Mouse (Mus musculus): ENCODE data around the gene Pla1a. TPM values are rescaled to one million over a fixed set of nuclear protein-coding genes. Genes with fewer than 3 reads are reported as not detected.

Gene Pla1a
- total RNA-seq, 1 experiment from 2014 or later: not detected

DNA sequence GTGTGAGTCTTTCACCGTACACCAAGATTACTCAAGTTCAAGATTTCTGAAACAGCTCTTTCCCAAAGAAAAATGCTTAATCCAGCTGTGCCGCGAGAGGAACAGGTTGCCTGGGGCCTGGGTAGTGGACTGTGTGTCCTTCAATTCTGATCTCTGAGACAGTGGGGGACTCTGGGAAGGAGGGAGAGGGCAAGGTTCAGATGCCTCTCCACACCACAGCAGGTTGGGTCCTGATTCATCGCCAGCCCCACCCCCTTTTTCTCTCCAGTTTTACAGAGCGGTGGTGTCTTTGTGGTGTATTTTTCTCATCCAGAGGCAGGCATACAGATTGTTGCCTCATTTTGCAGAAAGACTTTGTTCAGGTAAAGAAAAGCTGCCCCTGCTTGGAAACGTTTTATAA is 34.7 kb downstream of the Pla1a start:
- no peak for ATAC-seq (replicated peaks; ENCODE audit: insufficient number of reproducible peaks, low FRiP score, low TSS enrichment, poor library complexity, severe bottlenecking)

DNA sequence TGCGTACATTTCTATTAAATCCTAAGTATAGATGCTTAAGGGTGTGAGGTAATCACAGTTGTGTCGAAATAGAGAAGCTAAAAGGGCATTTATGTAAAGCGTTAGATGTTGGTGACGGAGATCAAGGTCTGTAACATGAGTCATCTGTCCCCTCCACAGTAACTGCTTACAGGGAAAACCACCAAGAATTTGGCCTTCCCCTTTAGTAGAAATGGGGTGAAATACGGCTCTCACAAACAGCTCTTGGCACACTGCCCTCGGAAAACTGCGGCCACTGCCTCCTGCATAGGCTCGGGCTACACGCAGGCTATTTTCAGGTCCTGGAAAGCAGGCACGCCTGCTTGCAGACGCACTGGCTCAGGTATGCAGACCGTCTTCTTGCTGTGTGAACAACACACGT is 36.8 kb downstream of the Pla1a start:
- peak; percentile 79 for ATAC-seq (replicated peaks; ENCODE audit: insufficient number of reproducible peaks, low FRiP score, low TSS enrichment, poor library complexity, severe bottlenecking)

DNA sequence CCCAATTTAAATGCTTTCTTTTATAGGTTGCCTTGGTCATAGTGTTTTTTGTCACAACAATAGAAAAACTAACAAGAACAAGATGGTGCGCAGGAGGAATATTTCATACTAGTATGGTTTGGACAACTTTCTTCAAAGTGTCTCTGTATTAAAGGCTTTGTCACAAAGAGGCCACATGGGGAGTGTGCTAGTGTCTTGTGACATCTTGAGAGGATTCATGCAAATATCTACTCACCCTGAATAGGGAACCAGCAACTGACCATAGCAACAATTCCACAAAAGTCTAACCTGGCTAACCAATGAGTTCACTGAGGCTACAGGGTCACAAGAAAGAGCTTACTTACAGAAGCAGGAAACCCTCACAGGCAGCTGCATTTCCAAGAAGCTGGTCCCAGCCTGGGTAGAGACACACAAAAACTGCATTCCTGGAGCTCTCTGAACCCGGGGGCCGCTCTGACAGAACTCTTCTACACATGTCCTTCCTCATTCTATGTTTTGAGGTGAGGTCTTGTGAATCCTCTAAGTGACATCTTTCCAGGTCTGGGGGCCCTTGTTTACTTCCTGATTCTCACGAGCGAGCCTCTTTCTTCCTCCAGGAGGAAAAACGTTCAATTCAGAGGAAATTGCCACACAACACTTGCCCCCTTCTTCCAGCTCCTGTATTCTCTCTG is 37.8 kb downstream of the Pla1a start:
- peak; percentile 54 for ATAC-seq (replicated peaks; ENCODE audit: insufficient number of reproducible peaks, low FRiP score, low TSS enrichment, poor library complexity, severe bottlenecking)

DNA sequence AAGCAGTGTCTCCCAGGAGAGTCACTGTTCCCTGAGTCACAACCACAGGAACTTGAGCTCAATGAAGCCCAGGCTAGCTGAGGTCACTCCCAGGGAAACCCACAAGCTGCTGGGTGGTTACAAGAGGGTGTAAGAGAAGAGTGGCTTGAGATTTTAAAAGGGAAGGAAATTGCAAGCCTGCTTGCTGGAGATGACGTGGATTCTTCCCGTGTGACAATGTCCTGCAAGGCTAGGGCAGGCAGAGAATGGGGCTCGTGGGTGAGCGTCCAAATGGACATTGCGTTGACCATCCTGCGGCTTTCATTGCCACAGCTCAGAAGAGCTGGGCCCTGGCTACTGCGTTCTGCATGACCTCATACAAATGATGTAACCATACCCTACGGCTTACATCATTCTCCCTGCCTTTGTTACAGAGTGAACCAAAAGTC is 38.7 kb downstream of the Pla1a start:
- ATAC-seq (replicated peaks; ENCODE audit: insufficient number of reproducible peaks, low FRiP score, low TSS enrichment, poor library complexity, severe bottlenecking): peak; percentile 77

DNA sequence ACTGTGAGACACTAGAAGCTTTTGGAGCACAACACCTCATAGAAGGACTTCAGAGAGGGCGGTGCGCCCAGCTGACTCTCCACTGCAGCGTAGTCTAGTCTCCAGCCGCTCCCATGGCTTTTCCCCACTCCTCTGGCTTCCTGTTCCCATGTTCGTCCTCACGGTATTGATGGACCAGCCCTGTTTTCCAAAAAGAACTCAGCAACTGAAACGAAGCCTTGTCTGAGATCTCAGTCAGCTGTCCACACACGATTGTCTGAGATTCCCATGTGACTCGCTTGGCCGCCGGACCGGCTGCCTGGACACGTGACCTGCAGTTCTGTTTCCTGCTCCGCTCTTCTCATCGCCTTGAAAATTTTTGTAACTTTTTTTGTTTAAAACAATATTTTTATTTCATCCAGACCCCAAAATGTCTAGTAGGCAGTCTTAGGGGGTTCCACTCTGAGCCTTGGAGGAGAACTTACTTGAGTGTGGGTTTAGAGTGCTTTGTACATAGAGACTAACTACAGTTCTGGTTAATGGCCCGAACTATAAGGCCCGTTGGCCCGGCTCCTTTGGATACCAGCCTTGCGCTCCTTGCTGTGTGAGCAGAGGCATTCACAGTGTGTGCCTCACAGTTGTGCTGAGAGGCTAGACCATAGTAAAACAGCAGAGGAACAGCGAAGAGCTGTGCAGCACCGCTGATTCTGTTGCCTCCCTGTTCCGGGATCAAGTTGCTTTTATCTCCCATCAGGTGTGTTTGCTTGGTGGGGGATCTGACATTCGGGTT is 40.6 kb downstream of the Pla1a start:
- ATAC-seq (replicated peaks; ENCODE audit: insufficient number of reproducible peaks, low FRiP score, low TSS enrichment, poor library complexity, severe bottlenecking): no peak

DNA sequence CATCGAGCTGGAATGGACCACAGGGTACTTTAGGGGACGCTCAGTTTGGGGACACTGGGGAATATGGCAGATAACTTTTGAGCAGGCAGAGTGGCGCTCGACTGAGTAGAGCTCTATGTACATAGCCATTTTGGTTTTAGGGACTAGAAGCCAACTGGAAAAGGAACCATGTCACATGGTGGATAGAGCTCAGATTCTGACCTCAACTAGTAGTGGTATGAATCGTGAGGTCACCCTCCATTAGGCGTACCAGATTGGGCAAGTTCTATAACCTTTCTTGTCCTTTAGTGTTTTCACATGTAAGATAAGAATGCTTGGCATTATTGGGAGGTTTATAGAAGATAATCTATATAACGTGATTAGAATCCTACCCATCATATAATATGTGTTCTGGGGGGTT is 42.6 kb downstream of the Pla1a start:
- no peak for ATAC-seq (replicated peaks; ENCODE audit: insufficient number of reproducible peaks, low FRiP score, low TSS enrichment, poor library complexity, severe bottlenecking)

DNA sequence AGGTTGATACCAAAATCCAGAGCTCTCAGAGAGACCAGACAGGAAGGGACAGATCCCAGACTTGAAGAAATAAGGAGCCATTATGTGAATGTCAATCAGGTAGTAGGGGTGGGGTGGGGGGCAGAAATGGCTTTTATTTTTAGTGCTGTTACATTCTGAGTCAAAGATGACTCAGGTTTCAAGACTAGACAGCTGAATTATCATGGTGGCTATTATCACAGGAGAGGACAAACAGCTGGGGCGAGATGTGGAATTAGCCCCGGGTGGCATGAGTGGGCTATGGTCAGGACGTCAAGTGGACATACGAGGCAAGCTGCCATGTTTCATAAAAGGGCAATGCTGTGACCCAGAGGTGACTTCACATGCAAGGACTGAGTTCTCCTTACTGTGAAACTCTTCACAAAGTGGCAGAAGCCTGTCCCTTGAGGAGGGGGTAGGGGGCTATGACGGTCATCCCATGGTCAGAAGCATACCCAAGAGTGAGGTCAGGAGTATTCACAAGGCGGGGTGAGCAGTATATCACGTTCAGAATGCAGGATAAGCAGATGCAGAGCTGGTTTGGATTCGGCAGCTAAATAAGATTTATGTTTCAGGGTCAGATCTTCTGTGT is 43.6 kb downstream of the Pla1a start:
- ATAC-seq (replicated peaks; ENCODE audit: insufficient number of reproducible peaks, low FRiP score, low TSS enrichment, poor library complexity, severe bottlenecking): no peak

DNA sequence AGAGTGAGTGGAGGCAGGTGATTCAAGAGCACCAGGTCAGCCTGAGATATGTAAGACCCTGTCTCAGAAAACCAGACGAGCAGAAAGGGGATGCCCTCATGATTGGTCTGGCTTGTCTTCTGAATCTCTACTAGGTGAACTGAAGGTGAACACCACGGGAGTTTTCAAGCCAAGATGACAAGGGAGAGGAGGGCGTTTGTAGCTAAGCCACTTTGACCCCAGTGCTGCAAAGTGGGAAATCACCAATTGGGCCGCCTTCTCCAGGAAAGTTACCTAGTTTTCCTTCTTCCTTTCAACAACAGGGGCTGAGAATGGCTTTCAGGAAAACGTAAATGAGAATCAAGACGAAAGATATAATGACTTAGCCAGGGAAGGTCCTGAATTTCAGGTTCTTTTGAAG is 44.2 kb downstream of the Pla1a start:
- no peak for ATAC-seq (replicated peaks; ENCODE audit: insufficient number of reproducible peaks, low FRiP score, low TSS enrichment, poor library complexity, severe bottlenecking)

DNA sequence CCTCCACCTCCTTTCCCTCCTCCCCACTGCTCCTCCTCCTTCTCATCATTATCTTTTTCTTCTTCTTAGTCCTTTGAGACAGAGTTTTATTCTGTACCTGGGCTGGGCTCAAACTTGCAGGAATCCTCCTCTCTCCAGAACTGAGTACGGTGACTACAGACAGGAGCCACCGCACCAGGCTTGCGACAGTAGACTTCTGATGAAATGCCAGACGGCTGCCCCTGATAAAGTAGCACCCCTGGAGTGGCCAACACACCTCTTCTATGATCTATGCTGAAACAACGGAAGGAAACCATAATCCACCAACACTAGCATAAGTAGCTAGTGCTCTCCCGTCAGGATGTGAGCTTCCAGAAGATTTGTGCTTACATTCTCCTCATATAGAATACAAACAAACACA is 45.6 kb downstream of the Pla1a start:
- ATAC-seq (replicated peaks; ENCODE audit: insufficient number of reproducible peaks, low FRiP score, low TSS enrichment, poor library complexity, severe bottlenecking): no peak

DNA sequence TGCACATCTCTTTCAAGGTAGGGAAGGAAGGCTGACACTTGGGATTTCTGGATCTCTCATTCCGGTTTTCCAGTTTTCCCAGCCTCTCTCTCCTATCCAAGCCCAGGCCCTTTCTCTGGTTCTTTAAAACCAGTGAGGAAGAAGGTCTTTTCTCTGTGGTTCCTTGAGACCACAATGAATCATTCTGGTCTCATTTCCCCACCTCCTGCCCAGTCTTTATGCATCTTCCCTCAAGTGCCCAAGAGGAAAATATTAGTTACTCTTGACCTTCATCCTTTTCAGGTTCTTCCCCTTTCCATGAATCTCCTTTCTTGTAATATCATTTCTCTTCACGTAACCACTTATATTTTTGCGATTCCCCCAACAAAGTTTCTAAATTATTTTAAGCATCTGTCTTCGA is 47.2 kb downstream of the Pla1a start:
- ATAC-seq (replicated peaks; ENCODE audit: insufficient number of reproducible peaks, low FRiP score, low TSS enrichment, poor library complexity, severe bottlenecking): no peak

DNA sequence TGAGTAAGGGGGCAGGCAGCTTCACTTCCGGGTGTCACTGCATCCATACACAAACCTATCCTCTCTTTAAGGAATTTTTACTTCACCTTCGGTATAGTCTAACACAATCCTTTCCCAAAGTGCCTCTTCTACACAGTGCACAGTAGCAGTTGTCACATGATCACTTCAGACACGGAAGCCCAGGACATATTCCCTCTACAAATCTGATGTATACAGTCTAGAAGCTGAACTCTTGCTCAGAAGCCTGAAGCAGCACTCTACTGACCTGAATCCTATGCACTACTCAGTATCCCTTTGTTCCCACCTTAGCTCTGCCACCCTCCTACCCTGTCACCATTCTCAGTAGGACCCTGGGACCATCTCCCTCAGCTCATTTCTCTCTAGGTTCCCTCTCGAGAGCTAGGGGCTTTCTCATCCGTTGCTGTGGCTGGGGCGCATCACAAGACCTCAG is 47.7 kb downstream of the Pla1a start:
- no peak for ATAC-seq (replicated peaks; ENCODE audit: insufficient number of reproducible peaks, low FRiP score, low TSS enrichment, poor library complexity, severe bottlenecking)

DNA sequence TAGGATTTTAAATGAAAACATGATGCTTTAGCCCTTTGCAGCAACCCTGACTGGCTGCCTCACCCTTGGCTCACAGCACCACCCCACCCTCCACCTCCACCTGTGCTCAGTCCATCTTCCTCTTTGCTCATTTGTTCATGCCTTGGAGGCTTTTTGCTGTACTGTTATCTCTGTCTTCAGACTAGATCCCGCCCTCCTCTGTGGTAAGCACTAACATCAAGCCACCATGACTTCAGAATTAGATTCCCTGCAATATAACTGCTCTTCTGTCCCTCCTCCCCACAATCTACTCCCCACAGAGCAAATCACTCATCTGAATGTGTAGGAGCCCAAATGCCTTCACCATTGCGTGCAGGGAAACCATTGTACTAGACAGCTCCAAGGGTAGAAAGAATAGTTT is 49.3 kb downstream of the Pla1a start:
- no peak for ATAC-seq (replicated peaks; ENCODE audit: insufficient number of reproducible peaks, low FRiP score, low TSS enrichment, poor library complexity, severe bottlenecking)

DNA sequence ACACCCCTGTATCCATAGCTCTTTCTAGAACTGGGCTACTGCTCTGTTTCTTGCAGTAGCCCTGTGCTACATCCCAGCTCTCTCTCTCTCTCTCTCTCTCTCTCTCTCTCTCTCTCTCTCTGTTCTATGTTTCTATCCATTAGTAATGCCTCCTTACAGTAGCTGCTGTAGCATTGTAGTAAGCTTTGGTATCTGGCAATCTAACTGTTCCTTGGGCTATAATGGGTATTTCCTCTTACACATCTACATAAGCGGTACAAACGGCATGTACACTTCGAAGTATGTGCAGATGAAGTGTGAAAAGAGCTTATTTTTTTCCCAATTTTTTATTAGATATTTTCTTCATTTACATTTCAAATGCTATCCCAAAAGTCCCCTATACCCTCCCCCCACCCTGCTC is 53.0 kb downstream of the Pla1a start:
- no peak for ATAC-seq (replicated peaks; ENCODE audit: insufficient number of reproducible peaks, low FRiP score, low TSS enrichment, poor library complexity, severe bottlenecking)

DNA sequence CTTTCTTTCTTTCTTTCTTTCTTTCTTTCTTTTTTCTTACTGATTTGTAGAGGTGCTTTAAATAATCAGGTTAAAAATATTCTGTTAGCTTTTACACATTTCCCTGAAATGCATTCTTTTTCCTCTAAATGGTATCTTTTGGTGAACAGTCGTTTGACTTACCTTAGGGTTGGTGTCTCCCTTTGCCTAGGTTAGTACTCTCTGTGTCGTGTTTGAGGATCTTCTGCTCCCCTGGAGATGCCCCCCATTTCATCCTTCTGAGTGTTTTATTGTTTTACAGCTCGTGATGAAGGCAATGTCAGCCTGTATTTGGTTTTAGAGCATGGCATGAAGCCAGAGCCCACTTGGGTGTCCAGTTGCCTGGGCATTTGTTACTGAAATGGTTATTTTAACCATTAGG is 53.5 kb downstream of the Pla1a start:
- no peak for ATAC-seq (replicated peaks; ENCODE audit: insufficient number of reproducible peaks, low FRiP score, low TSS enrichment, poor library complexity, severe bottlenecking)

DNA sequence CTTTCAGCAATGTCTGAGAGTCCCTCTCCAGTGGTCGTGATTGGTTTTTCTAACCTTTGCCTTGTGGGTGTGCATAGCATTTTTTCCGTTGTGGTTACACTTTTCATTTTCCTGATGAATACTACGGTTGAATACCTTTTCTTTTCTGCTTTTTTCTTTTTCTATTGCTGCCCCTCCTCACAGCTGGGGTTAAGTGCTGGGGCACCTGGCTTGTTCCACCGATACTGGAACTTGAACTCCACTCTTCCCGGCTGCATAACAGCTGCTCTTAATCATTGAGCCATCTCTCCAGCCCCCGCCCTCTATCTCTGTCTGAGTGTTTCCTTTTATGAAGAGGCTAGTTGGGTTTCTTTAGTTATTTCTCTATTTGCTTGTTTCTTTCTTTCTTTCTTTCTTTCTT is 53.9 kb downstream of the Pla1a start:
- no peak for ATAC-seq (replicated peaks; ENCODE audit: insufficient number of reproducible peaks, low FRiP score, low TSS enrichment, poor library complexity, severe bottlenecking)

DNA sequence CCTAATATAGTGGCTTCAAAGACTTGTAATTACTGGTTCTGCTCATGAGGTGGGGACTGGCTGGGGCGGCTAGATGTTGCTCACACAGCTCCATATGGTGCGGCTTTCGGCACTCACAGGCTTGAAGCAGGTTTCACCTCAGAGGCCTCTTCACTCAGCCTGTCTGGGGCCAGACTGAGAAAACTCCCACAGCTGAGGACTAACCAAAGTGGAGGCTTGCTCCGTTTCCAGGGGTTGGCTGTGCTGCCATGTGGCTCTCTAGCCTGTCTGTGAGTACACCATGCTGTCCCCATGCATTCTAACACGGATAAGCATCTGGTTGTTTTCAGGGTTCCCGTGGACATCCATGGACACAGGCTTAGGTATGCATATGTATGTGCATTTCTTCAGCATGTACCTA is 54.4 kb downstream of the Pla1a start:
- ATAC-seq (replicated peaks; ENCODE audit: insufficient number of reproducible peaks, low FRiP score, low TSS enrichment, poor library complexity, severe bottlenecking): no peak

DNA sequence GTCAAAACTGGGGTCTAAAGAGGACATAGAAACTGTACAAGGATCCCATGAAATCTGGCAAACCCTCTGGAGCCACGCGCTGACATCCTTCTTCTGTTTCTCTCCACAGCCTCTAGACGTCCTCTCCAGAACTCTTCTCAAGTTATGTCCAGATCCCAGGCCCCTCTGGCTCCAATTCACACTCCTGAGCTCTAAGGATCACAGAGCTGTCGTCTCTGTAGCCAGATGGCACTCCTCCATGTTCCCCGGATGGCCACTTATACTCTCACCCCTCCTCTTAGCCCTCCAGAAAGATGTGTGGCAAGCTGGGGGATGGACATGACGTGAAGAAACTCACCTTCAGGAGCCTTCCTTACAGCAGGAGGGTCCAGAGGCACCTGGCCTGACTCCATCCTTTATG is 55.4 kb downstream of the Pla1a start:
- ATAC-seq (replicated peaks; ENCODE audit: insufficient number of reproducible peaks, low FRiP score, low TSS enrichment, poor library complexity, severe bottlenecking): no peak

DNA sequence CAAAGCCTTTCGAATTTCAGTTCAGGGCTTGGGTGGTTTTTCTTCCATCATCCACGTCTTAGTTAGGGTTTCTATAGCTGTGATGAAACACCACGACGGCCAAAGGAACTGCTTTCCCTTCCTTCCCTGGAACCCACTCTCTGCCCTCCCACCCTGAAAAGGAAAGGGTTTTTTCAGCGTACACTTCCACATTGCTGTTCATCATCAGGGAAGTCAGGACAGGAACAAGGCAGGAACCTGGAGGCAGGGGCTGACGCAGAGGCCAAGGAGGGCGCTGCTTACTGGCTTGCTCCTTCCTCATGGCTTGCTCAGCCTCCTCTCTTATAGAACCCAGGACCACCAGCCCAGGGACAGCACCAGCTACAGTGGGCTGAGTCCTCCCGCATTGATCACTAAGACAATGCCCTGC is 56.1 kb downstream of the Pla1a start:
- peak; percentile 41; the same call in 1 of the 2 replicates for ATAC-seq (replicated peaks; ENCODE audit: insufficient number of reproducible peaks, low FRiP score, low TSS enrichment, poor library complexity, severe bottlenecking)

DNA sequence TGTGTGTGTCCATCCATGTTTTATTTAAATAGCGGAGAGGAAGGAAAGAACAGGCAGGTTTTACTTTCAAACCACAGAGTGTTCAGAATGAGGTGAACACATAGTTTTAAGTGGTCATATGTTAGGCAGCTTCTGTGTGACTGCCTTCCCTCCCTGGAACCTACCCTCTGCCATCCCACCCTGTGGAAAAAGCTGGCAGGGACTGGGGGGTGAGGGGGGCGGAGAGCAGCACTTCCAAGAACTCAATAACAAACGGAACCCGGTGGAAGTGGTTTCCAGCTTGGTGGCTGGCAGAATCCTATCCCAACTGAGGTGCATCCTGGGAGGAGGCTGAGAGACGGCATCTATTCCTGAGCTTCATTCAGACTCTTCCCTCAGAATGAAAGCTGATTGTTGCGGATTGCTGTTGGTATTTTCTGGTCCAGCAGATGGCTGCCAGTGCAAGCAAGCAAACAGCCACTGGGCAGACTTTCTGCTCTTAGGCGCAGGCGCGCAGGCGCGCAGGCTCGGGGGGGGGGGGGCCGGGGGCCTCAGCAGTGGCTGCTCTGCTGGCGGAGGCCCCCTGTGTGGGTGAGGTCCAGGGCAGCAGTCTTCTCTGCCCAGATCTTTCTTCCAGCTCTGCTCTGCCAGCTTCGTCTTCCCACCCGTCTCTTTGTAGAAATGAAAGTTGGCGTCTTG is 56.6 kb downstream of the Pla1a start:
- peak; percentile 63 for ATAC-seq (replicated peaks; ENCODE audit: insufficient number of reproducible peaks, low FRiP score, low TSS enrichment, poor library complexity, severe bottlenecking)

Data from monocyte, adult 5-6 weeks (primary cell).